ENCODE assay signal across 8 mouse cellular contexts in the genomic region with DNA sequence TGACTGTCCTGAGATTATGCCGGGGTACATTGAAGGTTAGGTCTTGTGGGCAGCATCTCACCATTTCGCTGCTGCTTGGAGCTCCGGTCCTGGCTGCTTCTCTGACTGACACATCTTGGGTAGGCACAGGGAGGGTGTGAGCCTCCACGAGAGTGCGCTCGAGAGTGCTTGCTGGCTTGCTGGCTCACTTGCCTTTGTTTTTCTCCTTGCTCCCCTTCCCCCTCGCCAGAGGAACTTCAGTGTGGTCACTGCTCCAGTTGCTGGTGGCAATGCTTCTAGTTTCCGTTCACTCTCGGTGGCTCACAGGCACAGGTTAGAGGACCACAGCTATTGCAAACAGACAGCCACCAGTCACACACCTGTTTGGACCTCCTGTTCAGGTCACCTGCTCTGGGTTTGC. TPM values are rescaled to one million over a fixed set of nuclear protein-coding genes. Genes with fewer than 3 reads are reported as not detected.
DNase-seq lines count a peak whose midpoint lies in the region; ATAC-seq lines count a peak whose summit lies in the region.

No protein-coding gene starts in this region.

- H3K9ac ChIP-seq in liver, embryonic 13.5 days = no peak overlapping the region
- H3K9ac ChIP-seq in liver, embryonic 12.5 days = no peak overlapping the region
- H3K9ac ChIP-seq in hindbrain, embryonic 14.5 days = no peak overlapping the region

- peaks cover 14% of the 10 kb centered on the region for H3K36me3 ChIP-seq in liver, embryonic 13.5 days
- peaks cover 38% of the 10 kb centered on the region for H3K36me3 ChIP-seq in liver, embryonic 12.5 days
- no peaks in the 10 kb centered on the region; the same call in 1 of the 2 replicates for H3K36me3 ChIP-seq in hindbrain, embryonic 14.5 days (replicated peaks; ENCODE audit: control insufficient read depth, insufficient read depth)
- H3K36me3 ChIP-seq in heart, embryonic 10.5 days = peaks cover 33% of the 10 kb centered on the region

- no peaks in the 10 kb centered on the region for H3K27me3 ChIP-seq in liver, embryonic 13.5 days
- no peaks in the 10 kb centered on the region for H3K27me3 ChIP-seq in liver, embryonic 12.5 days (replicated peaks)
- no peaks in the 10 kb centered on the region for H3K27me3 ChIP-seq in hindbrain, embryonic 14.5 days (ENCODE audit: control insufficient read depth, insufficient read depth, low read length)
- no peaks in the 10 kb centered on the region for H3K27me3 ChIP-seq in heart, embryonic 10.5 days (ENCODE audit: insufficient read depth, poor library complexity, severe bottlenecking)

- 0 out of 2 replicates have a peak overlapping the region, but pooled peaks have one; percentile 2 for H3K27ac ChIP-seq in liver, embryonic 13.5 days
- no peak overlapping the region for H3K27ac ChIP-seq in liver, embryonic 12.5 days
- H3K27ac ChIP-seq in hindbrain, embryonic 14.5 days = peak overlapping the region; percentile 74
- no peak overlapping the region for H3K27ac ChIP-seq in heart, embryonic 10.5 days

- no peak overlapping the region for H3K4me2 ChIP-seq in liver, embryonic 13.5 days
- H3K4me2 ChIP-seq in liver, embryonic 12.5 days = no peak overlapping the region
- H3K4me2 ChIP-seq in hindbrain, embryonic 14.5 days (replicated peaks) = peak overlapping the region; percentile 15; the same call in 1 of the 2 replicates

- no peak for DNase-seq in liver, embryonic 13.5 days
- peak; percentile 21 for DNase-seq in embryo, embryonic 10.5 days (ENCODE audit: low spot score)
- peak; percentile 33 for DNase-seq in hindbrain, embryonic 14.5 days (ENCODE audit: low spot score)
- DNase-seq in lung, adult 18-20 months = peak; percentile 64 to 80
- peak; percentile 90 to 91 for DNase-seq in right cerebral cortex, postnatal 10 days (ENCODE audit: low spot score in 2 of 2)
- no peak for DNase-seq in c-Kit-positive CD71-positive TER-119-positive erythroid progenitor cells, embryonic 14.5 days (ENCODE audit: low spot score)
- no peak for DNase-seq in heart, embryonic 10.5 days (ENCODE audit: low spot score)

- H3K4me3 ChIP-seq in liver, embryonic 13.5 days (replicated peaks) = no peak overlapping the region
- H3K4me3 ChIP-seq in liver, embryonic 12.5 days = no peak overlapping the region
- H3K4me3 ChIP-seq in hindbrain, embryonic 14.5 days (replicated peaks; ENCODE audit: low read length) = no peak overlapping the region
- no peak overlapping the region for H3K4me3 ChIP-seq in heart, embryonic 10.5 days

- WGBS in liver, embryonic 13.5 days (ENCODE audit: insufficient replicate concordance) = 64% methylated on average over 9 of the region's 9 CpGs
- 64% methylated on average over 9 of the region's 9 CpGs for WGBS in liver, embryonic 12.5 days (ENCODE audit: insufficient replicate concordance)
- WGBS in hindbrain, embryonic 14.5 days = 33% methylated on average over 9 of the region's 9 CpGs
- WGBS in heart, embryonic 10.5 days = 72% methylated on average over 9 of the region's 9 CpGs

- ATAC-seq in liver, embryonic 13.5 days (ENCODE audit: low read depth) = no peak
- no peak for ATAC-seq in liver, embryonic 12.5 days
- ATAC-seq in hindbrain, embryonic 14.5 days (ENCODE audit: low FRiP score) = no peak; the same call in 1 of the 2 replicates

- peaks cover 49% of the 10 kb centered on the region for H3K4me1 ChIP-seq in liver, embryonic 13.5 days (replicated peaks)
- peaks cover 45% of the 10 kb centered on the region for H3K4me1 ChIP-seq in liver, embryonic 12.5 days
- peaks cover 5% of the 10 kb centered on the region; the same call in 1 of the 2 replicates for H3K4me1 ChIP-seq in hindbrain, embryonic 14.5 days (replicated peaks; ENCODE audit: control insufficient read depth, insufficient read depth, low read length)
- peaks cover 45% of the 10 kb centered on the region for H3K4me1 ChIP-seq in heart, embryonic 10.5 days

- H3K9me3 ChIP-seq in liver, embryonic 13.5 days (replicated peaks) = no peaks in the 10 kb centered on the region
- no peaks in the 10 kb centered on the region for H3K9me3 ChIP-seq in liver, embryonic 12.5 days (replicated peaks)
- H3K9me3 ChIP-seq in hindbrain, embryonic 14.5 days (ENCODE audit: control insufficient read depth, low read length) = no peaks in the 10 kb centered on the region
- no peaks in the 10 kb centered on the region for H3K9me3 ChIP-seq in heart, embryonic 10.5 days

RNA-seq across cellular contexts. Expression of gene Pisd, which starts 43.3 kb away (rescaled TPM):
- polyA plus RNA-seq in liver, embryonic 13.5 days (2015; fragmentation: Nextera tagmentation; extraction: Ambion mirVana) = 35.2 and 37.9 TPM in 2 replicates
- polyA plus RNA-seq in liver, embryonic 12.5 days (2016; fragmentation: Nextera tagmentation; extraction: Ambion mirVana) = 42.9 and 46.7 TPM in 2 replicates
- 93.6 and 94.6 TPM in 2 replicates for polyA plus RNA-seq in hindbrain, embryonic 14.5 days (2014; fragmentation: Nextera tagmentation; extraction: Ambion mirVana)
- polyA plus RNA-seq in heart, embryonic 10.5 days (2016; fragmentation: Nextera tagmentation; extraction: Ambion mirVana) = 60.5 and 65.5 TPM in 2 replicates

Comparison
In these comparisons a context has a peak if more than half of its experiments do, and no peak if none do; other contexts are left out.
1. H3K27ac ChIP-seq: peak in liver, embryonic 13.5 days (single experiment) and hindbrain, embryonic 14.5 days (single experiment); none in liver, embryonic 12.5 days (single experiment) and heart, embryonic 10.5 days (single experiment).
2. DNase-seq: peak in embryo, embryonic 10.5 days (single experiment), hindbrain, embryonic 14.5 days (single experiment), lung, adult 18-20 months (2 of 2) and right cerebral cortex, postnatal 10 days (2 of 2); none in liver, embryonic 13.5 days (single experiment), c-Kit-positive CD71-positive TER-119-positive erythroid progenitor cells, embryonic 14.5 days (single experiment) and heart, embryonic 10.5 days (single experiment).